Mouse (Mus musculus): ENCODE data around the gene Med18.

DNA sequence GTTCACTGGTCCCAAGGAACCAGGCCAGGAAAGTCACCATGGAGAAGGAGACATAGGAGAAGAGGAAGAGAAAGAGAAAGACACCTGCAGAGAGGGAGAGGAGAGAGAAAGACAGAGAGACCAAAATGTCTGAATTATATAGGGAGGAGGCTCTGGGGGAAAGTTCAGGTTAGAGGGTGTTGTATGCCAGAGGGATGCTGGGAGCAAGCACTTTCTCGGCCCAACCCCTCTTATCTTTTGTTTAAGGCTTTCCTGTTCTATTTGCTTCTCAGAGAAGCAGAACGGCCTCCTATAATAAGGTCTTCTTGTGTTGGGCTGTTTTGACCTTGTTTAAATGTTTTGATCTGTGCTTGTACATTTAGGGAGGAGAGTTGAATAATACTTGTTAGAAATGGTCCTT lies 37.7 kb downstream of the Med18 start:
- TF ChIP-seq CTCF (IDR thresholded peaks at IDR 0.05; ENCODE audit: low read depth, low read length) = no peak
- TF ChIP-seq GATA1 (IDR thresholded peaks at IDR 0.05; ENCODE audit: borderline replicate concordance, low read length) = no peak
